Mouse (Mus musculus) liver, adult 2 months (tissue): ENCODE data around the gene Mgat5b.

Experiments used
- CTCF ChIP-seq: fragments of 200-500 bp; IDR thresholded peaks from 2 replicates; pipeline ENCODE4 v1.5.1; 2011; ENCODE audit warnings: low read depth, low read length, control low read depth
- POLR2A ChIP-seq: fragments of 200-500 bp; IDR thresholded peaks from 2 replicates; pipeline ENCODE4 v1.6.1; 2011; ENCODE audit warnings: low read length, control low read depth; ENCODE audit not compliant: insufficient read depth; ENCODE audit errors: extremely low read depth

DNA sequence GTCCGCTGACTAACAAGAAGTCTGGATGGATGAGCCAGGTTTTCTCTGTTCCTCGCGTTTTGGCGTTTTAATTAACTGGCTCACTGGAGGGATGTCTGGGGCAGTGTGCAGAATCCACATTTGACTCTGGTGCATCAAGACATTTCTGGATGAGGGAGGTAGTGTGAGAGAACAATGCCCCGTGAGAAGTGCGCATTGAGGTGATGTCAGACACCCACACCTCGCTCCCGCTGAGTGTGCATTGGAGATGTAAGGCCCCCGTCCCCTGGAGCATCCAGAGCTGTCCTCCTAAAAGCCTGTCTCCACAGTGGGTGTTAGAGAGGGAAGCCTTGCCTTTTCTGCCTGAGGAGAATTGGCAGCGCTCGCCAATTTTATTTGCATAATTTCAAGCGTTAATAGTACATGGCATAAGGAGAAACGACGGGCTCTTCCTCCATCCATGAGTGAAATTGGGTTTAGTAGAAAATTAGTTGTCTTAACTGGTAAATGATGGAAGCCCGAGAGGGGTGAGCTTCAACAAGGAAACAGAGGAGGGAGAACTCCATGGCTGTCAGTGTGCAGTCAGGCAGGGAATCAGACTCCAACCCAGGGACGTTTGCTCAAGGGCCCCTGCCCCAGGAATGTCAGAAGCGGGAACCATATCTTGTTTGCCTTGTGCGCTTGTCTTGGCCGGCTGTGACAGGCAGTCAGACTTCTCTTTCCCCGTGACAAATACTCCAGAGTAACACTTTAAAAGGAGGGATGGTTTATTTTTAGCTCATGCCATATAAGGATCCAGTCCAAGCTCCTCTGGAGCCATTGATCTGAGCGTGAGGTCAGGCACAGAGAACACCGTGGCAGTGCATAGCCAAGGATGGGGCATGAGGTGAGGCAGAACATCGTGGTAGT is 35.8 kb downstream of the Mgat5b start:
- TF ChIP-seq CTCF (no peak), POLR2A (no peak)
